Mouse (Mus musculus) stomach, postnatal 0 days (tissue): ENCODE measurements at regions not wholly inside any gene's neighbourhood (a gene's known extent, or its start where the extent isn't known, plus 50 kb on each side); places are given as distances from the start of the nearest gene placed in this dataset.

Source experiments
- ATAC-seq: fragments of 200-750 bp; cut with Nextera tagmentation; 2 replicates; pipeline ENCODE4 v1.8.0; 2017; ENCODE audit not compliant: low FRiP score, low TSS enrichment
- DNase-seq: peaks from one replicate; pipeline ENCODE4 v3.0.0-alpha.2; 2016; ENCODE audit warnings: low spot score
- H3K27ac ChIP-seq: fragments of 300-500 bp; sonication (generic); replicated peaks from 2 replicates; pipeline ENCODE4 v1.5.1; 2014; ENCODE audit warnings: mild to moderate bottlenecking, control low read depth
- H3K27me3 ChIP-seq: fragments of 300-500 bp; sonication (generic); 2 replicates; pipeline ENCODE4 v1.6.1; 2014; ENCODE audit warnings: low read length; ENCODE audit not compliant: control insufficient read depth, insufficient read depth
- H3K36me3 ChIP-seq: fragments of 300-500 bp; sonication (generic); 2 replicates; pipeline ENCODE4 v1.6.1; 2014; ENCODE audit warnings: low read length, mixed read lengths; ENCODE audit not compliant: control insufficient read depth, insufficient read depth
- H3K4me1 ChIP-seq: fragments of 300-500 bp; sonication (generic); replicated peaks from 2 replicates; pipeline ENCODE4 v1.6.1; 2014; ENCODE audit warnings: antibody characterized with exemption; ENCODE audit not compliant: control insufficient read depth, insufficient read depth
- H3K4me2 ChIP-seq: fragments of 300-500 bp; sonication (generic); replicated peaks from 2 replicates; pipeline ENCODE4 v1.6.1; 2014; ENCODE audit warnings: low read depth, mild to moderate bottlenecking, control low read depth, moderate library complexity
- H3K4me3 ChIP-seq: fragments of 300-500 bp; sonication (generic); 2 replicates; pipeline ENCODE4 v1.5.1; 2014; ENCODE audit warnings: low read depth, low read length, control low read depth
- H3K9ac ChIP-seq: fragments of 300-500 bp; sonication (generic); 2 replicates; pipeline ENCODE4 v1.6.1; 2014; ENCODE audit warnings: mild to moderate bottlenecking, low read length, control low read depth, mixed read lengths
- H3K9me3 ChIP-seq: fragments of 300-500 bp; sonication (generic); 2 replicates; pipeline ENCODE4 v1.6.1; 2016; ENCODE audit warnings: low read length; ENCODE audit not compliant: control insufficient read depth
- CTCF ChIP-seq: IDR thresholded peaks from 2 replicates; pipeline ENCODE4 v1.5.1; 2016; ENCODE audit warnings: antibody characterized with exemption, low read depth, mild to moderate bottlenecking, moderate library complexity
- EP300 ChIP-seq: optimal IDR thresholded peaks from 2 replicates; pipeline ENCODE3; 2016; ENCODE audit warnings: antibody characterized with exemption
- WGBS: fragments of 180-500 bp; shearing (Covaris S2); extraction: QIAGEN DNeasy Blood & Tissue Kit; methylation state at CpG from one replicate; pipeline ENCODE4 v1.1.7; 2014; 5-methylcytosine and 5-hydroxymethylcytosine counted together

- Histone ChIP-seq H3K36me3 (no peaks in the 10 kb centered on the region), H3K4me1 (no peaks in the 10 kb centered on the region), H3K4me2 (no peak overlapping the region), H3K27ac (no peak overlapping the region), H3K9me3 (no peaks in the 10 kb centered on the region), H3K9ac (no peak overlapping the region), H3K27me3 (no peaks in the 10 kb centered on the region), H3K4me3 (no peak overlapping the region)
- 71% methylated on average over 8 of the region's 8 CpGs for WGBS
- DNase-seq (no peak), ATAC-seq (no peak)
- TF ChIP-seq CTCF = no peak
- TF ChIP-seq EP300 = no peak
Observed at GRCm38 (mm10) chr2:103205046-103205445, 98.0 kb downstream of the Ehf start.

- ATAC-seq = no peak
- no peak overlapping the region for H3K27ac ChIP-seq
- H3K27me3 ChIP-seq = no peaks in the 10 kb centered on the region
- TF ChIP-seq CTCF (no peak), EP300 (no peak)
- no peak overlapping the region for H3K4me2 ChIP-seq
- H3K9me3 ChIP-seq = no peaks in the 10 kb centered on the region
- no peak for DNase-seq
- no peak overlapping the region for H3K4me3 ChIP-seq
- no peaks in the 10 kb centered on the region; the same call in 1 of the 2 replicates for H3K4me1 ChIP-seq
- 94% methylated on average over 5 of the region's 5 CpGs for WGBS
- H3K9ac ChIP-seq = no peak overlapping the region
- no peaks in the 10 kb centered on the region for H3K36me3 ChIP-seq
Observed at GRCm38 (mm10) chr2:103208370-103208769, 94.7 kb downstream of the Ehf start.

DNA sequence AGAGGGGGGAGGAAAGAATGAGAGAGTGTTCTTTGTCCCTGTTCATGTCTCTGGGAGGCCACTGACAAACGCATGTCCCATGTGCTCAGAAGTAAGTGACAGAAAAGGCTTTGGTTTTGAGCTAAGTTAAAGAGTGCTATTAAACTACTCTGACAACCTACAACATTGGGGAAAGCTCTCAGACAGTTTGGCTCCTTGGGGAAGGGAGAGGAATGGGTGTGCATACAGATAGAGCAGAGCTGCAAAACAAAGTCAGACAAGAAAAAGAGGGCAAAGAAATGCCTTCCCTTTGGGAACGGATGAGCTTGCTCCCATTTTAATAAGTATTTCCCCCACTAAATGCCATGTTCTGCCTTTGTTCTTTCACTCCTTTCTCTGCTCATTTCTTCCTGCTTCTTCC, 94.0 kb downstream of the Ehf start:
- no peak overlapping the region for H3K4me2 ChIP-seq
- no peak overlapping the region for H3K4me3 ChIP-seq
- TF ChIP-seq CTCF (no peak), EP300 (no peak)
- H3K27ac ChIP-seq = peak overlapping the region; percentile 65
- H3K9me3 ChIP-seq = no peaks in the 10 kb centered on the region
- no peaks in the 10 kb centered on the region; the same call in 1 of the 2 replicates for H3K4me1 ChIP-seq
- H3K9ac ChIP-seq = no peak overlapping the region
- 75% methylated on average over 2 of the region's 2 CpGs for WGBS
- H3K36me3 ChIP-seq = no peaks in the 10 kb centered on the region
- DNase-seq = no peak
- no peaks in the 10 kb centered on the region for H3K27me3 ChIP-seq
- ATAC-seq = no peak

- no peaks in the 10 kb centered on the region; the same call in 1 of the 2 replicates for H3K4me1 ChIP-seq
- no peaks in the 10 kb centered on the region for H3K36me3 ChIP-seq
- no peaks in the 10 kb centered on the region for H3K27me3 ChIP-seq
- no peak overlapping the region for H3K4me3 ChIP-seq
- 47% methylated on average over 6 of the region's 6 CpGs for WGBS
- H3K9ac ChIP-seq = no peak overlapping the region
- H3K9me3 ChIP-seq = no peaks in the 10 kb centered on the region
- H3K27ac ChIP-seq = peak overlapping the region; percentile 75
- H3K4me2 ChIP-seq = no peak overlapping the region
- TF ChIP-seq CTCF = no peak
- no peak for TF ChIP-seq EP300
- peak; percentile 34 for DNase-seq
- ATAC-seq = peak; percentile 61; the same call in 1 of the 2 replicates
Observed at GRCm38 (mm10) chr2:103209512-103209981, 93.5 kb downstream of the Ehf start.

- no peak for ATAC-seq
- H3K9ac ChIP-seq = no peak overlapping the region
- no peak overlapping the region; the same call in 1 of the 2 replicates for H3K27ac ChIP-seq
- H3K36me3 ChIP-seq = no peaks in the 10 kb centered on the region
- H3K4me2 ChIP-seq = no peak overlapping the region
- H3K9me3 ChIP-seq = no peaks in the 10 kb centered on the region
- H3K27me3 ChIP-seq = no peaks in the 10 kb centered on the region
- TF ChIP-seq EP300 (no peak), CTCF (no peak)
- no peak for DNase-seq
- WGBS = 46% methylated on average over 3 of the region's 3 CpGs
- H3K4me1 ChIP-seq = no peaks in the 10 kb centered on the region; the same call in 1 of the 2 replicates
- no peak overlapping the region for H3K4me3 ChIP-seq
Observed at GRCm38 (mm10) chr2:103211179-103211578, 91.9 kb downstream of the Ehf start.
